Mouse (Mus musculus) heart, adult 2 months (tissue): ENCODE measurements around the gene Aatk.

ENCODE experiments used
- CTCF ChIP-seq: fragments of 200-600 bp; IDR thresholded peaks from 2 replicates; pipeline ENCODE4 v1.8.1; 2022; ENCODE audit warnings: antibody characterized with exemption, mild to moderate bottlenecking, moderate library complexity
- EP300 ChIP-seq: fragments of 200-500 bp; IDR thresholded peaks from 2 replicates; pipeline ENCODE4 v1.6.1; 2011; ENCODE audit warnings: low read depth, low read length, control low read depth; ENCODE audit not compliant: insufficient read depth

GRCm38 (mm10) chr11:120051124-120051811 lies 4.3 kb upstream of the Aatk start:
- no peak for TF ChIP-seq EP300
- TF ChIP-seq CTCF = no peak
